In genomic region chr9:118924554-118925085, GRCm38 (mm10) we compare ENCODE assay signal across 8 mouse cellular contexts. TPM values are rescaled to one million over a fixed set of nuclear protein-coding genes. Genes with fewer than 3 reads are reported as not detected.
A peak's percentile ranks its signal among the peaks of the same experiment; 100 is the strongest.
DNase-seq lines count a peak whose midpoint lies in the region; ATAC-seq and TF ChIP-seq lines count a peak whose summit lies in the region.

No protein-coding gene starts in this region.

- TF ChIP-seq EP300 in ES-Bruce4 (IDR thresholded peaks at IDR 0.05; ENCODE audit: insufficient read depth, low read depth, low read length): no peak

- 0 out of 2 replicates have a peak, but pooled peaks cover 4% of the 10 kb centered on the region for H3K27me3 ChIP-seq in ES-Bruce4 (ENCODE audit: control insufficient read depth, insufficient read depth, low read length, poor library complexity, severe bottlenecking)
- H3K27me3 ChIP-seq in forebrain, embryonic 15.5 days: no peaks in the 10 kb centered on the region
- H3K27me3 ChIP-seq in liver, embryonic 15.5 days: no peaks in the 10 kb centered on the region

- peak overlapping the region; percentile 85 for H3K27ac ChIP-seq in gastrocnemius, adult 2 months
- H3K27ac ChIP-seq in ES-Bruce4 (ENCODE audit: insufficient read depth, low read length): no peak overlapping the region
- no peak overlapping the region for H3K27ac ChIP-seq in forebrain, embryonic 15.5 days (replicated peaks)
- H3K27ac ChIP-seq in liver, embryonic 15.5 days (replicated peaks): no peak overlapping the region; the same call in 1 of the 2 replicates

- 17% methylated on average over 16 of the region's 16 CpGs for WGBS in forebrain, embryonic 15.5 days
- WGBS in liver, embryonic 15.5 days (ENCODE audit: insufficient replicate concordance): 35% methylated on average over 16 of the region's 16 CpGs

- intact Hi-C loops in gastrocnemius, adult 2 months (cut with DNase I): no loop called here

- no peak for TF ChIP-seq CTCF in gastrocnemius, adult 2 months (IDR thresholded peaks at IDR 0.05)
- TF ChIP-seq CTCF in ES-Bruce4 (IDR thresholded peaks at IDR 0.05; ENCODE audit: low read depth, low read length): no peak

- H3K9ac ChIP-seq in ES-Bruce4 (ENCODE audit: low read depth, poor library complexity, severe bottlenecking): peak overlapping the region; percentile 68
- H3K9ac ChIP-seq in forebrain, embryonic 15.5 days (replicated peaks): 0 out of 2 replicates have a peak overlapping the region, but pooled peaks have one; percentile 9
- H3K9ac ChIP-seq in liver, embryonic 15.5 days: peak overlapping the region; percentile 84; the same call in 1 of the 2 replicates

- no peaks in the 10 kb centered on the region for H3K36me3 ChIP-seq in ES-Bruce4 (ENCODE audit: control insufficient read depth, insufficient read depth, low read length, poor library complexity, severe bottlenecking)
- no peaks in the 10 kb centered on the region for H3K36me3 ChIP-seq in forebrain, embryonic 15.5 days
- no peaks in the 10 kb centered on the region for H3K36me3 ChIP-seq in liver, embryonic 15.5 days (replicated peaks)

- no peaks in the 10 kb centered on the region for H3K4me1 ChIP-seq in ES-Bruce4 (ENCODE audit: control insufficient read depth, insufficient read depth, low read length)
- H3K4me1 ChIP-seq in forebrain, embryonic 15.5 days: peaks cover 38% of the 10 kb centered on the region
- H3K4me1 ChIP-seq in liver, embryonic 15.5 days (replicated peaks): peaks cover 53% of the 10 kb centered on the region

- peak; percentile 2; the same call in 1 of the 2 replicates for ATAC-seq in forebrain, embryonic 15.5 days (replicated peaks)
- ATAC-seq in liver, embryonic 15.5 days (ENCODE audit: insufficient read depth): no peak
- no peak for ATAC-seq in megakaryocyte progenitor cell, adult 5-6 weeks (replicated peaks; ENCODE audit: poor library complexity)

- no peak for DNase-seq in gastrocnemius, adult 2 months
- DNase-seq in gastrocnemius, postnatal 25 days: no peak
- no peak for DNase-seq in layer of hippocampus, adult 9-11 months
- no peak for DNase-seq in urinary bladder, postnatal 36 days (ENCODE audit: low spot score in 2 of 2)

- peak overlapping the region; percentile 92 for H3K4me2 ChIP-seq in forebrain, embryonic 15.5 days (replicated peaks)
- H3K4me2 ChIP-seq in liver, embryonic 15.5 days: peak overlapping the region; percentile 91

- peak overlapping the region; percentile 94 for H3K4me3 ChIP-seq in gastrocnemius, adult 2 months
- H3K4me3 ChIP-seq in ES-Bruce4 (ENCODE audit: low read depth, low read length): peak overlapping the region; percentile 78
- H3K4me3 ChIP-seq in forebrain, embryonic 15.5 days: peak overlapping the region; percentile 75
- peak overlapping the region; percentile 79 for H3K4me3 ChIP-seq in liver, embryonic 15.5 days (replicated peaks)

- no peak for TF ChIP-seq POLR2A in ES-Bruce4 (IDR thresholded peaks at IDR 0.05; ENCODE audit: insufficient read depth, low read length)

- H3K9me3 ChIP-seq in ES-Bruce4 (replicated peaks; ENCODE audit: control insufficient read depth, insufficient read depth, low read length, poor library complexity, severe bottlenecking): no peaks in the 10 kb centered on the region
- H3K9me3 ChIP-seq in forebrain, embryonic 15.5 days: no peaks in the 10 kb centered on the region
- no peaks in the 10 kb centered on the region for H3K9me3 ChIP-seq in liver, embryonic 15.5 days (replicated peaks)

RNA-seq across cellular contexts. Expression of gene Ctdspl, which starts 1.6 kb away (rescaled TPM):
- 1 to 10 TPM; 3.5 to 5.9 TPM for total RNA-seq in gastrocnemius, adult 2 months (2021)
- total RNA-seq in gastrocnemius, postnatal 25 days (2021): 1 to 10 TPM; 5.5 to 8.6 TPM
- 20.2 and 20.5 TPM in 2 replicates for polyA plus RNA-seq in ES-Bruce4 (2011; ENCODE audit: insufficient read depth, insufficient read length, low read depth, missing spikeins)
- 5.6 and 7.7 TPM in 2 replicates for polyA plus RNA-seq in forebrain, embryonic 15.5 days (2015; fragmentation: Nextera tagmentation; extraction: Ambion mirVana)
- polyA plus RNA-seq in liver, embryonic 15.5 days (2015; fragmentation: Nextera tagmentation; extraction: Ambion mirVana): 2.5 and 2.9 TPM in 2 replicates
- total RNA-seq in megakaryocyte progenitor cell, adult 5-6 weeks (2015): 16.7 and 19.4 TPM in 2 replicates
- 7.4 and 8.1 TPM in 2 replicates for total RNA-seq in megakaryocyte progenitor cell, adult 5-6 weeks (2017)

Comparison
In these comparisons a context has a peak if more than half of its experiments do, and no peak if none do; other contexts are left out.
1. H3K9ac ChIP-seq: peak in every context shown above with its lines; median percentile 84 in liver, embryonic 15.5 days; 68 in ES-Bruce4; 9 in forebrain, embryonic 15.5 days.